Mouse (Mus musculus) neural tube, embryonic 14.5 days (tissue): ENCODE data around the gene Pdcd1. TPM values are rescaled to one million over a fixed set of nuclear protein-coding genes. Genes with fewer than 3 reads are reported as not detected.
A peak's percentile ranks its signal among the peaks of the same experiment; 100 is the strongest.
"Not testable (repeated sequence)": the region's sequence is repeated elsewhere in the genome, so short reads cannot be mapped to it uniquely, and the experiment has no call there.

Source experiments
- ATAC-seq: fragments of 200-750 bp; cut with Nextera tagmentation; 2 replicates; pipeline ENCODE4 v1.8.0; 2017; ENCODE audit warnings: low read depth, mild to moderate bottlenecking, moderate TSS enrichment, moderate library complexity
- H3K27ac ChIP-seq: fragments of 300-500 bp; sonication (generic); 2 replicates; pipeline ENCODE4 v1.5.1; 2014; ENCODE audit warnings: low read depth, mild to moderate bottlenecking, control low read depth, low read length, moderate library complexity, mixed read lengths
- H3K27me3 ChIP-seq: fragments of 300-500 bp; sonication (generic); 2 replicates; pipeline ENCODE4 v1.6.1; 2014; ENCODE audit warnings: low read length; ENCODE audit not compliant: control insufficient read depth, insufficient read depth
- H3K36me3 ChIP-seq: fragments of 300-500 bp; sonication (generic); 2 replicates; pipeline ENCODE4 v1.6.1; 2014; ENCODE audit warnings: low read length, mixed read lengths; ENCODE audit not compliant: control insufficient read depth, insufficient read depth
- H3K4me1 ChIP-seq: fragments of 300-500 bp; sonication (generic); 2 replicates; pipeline ENCODE4 v1.6.1; 2014; ENCODE audit warnings: low read length; ENCODE audit not compliant: control insufficient read depth, insufficient read depth
- H3K4me2 ChIP-seq: fragments of 300-500 bp; sonication (generic); 2 replicates; pipeline ENCODE4 v1.6.1; 2014; ENCODE audit warnings: mild to moderate bottlenecking, low read depth, low read length, control low read depth
- H3K4me3 ChIP-seq: fragments of 300-500 bp; sonication (generic); 2 replicates; pipeline ENCODE4 v1.5.1; 2014; ENCODE audit warnings: low read depth, low read length, control low read depth, mixed read lengths
- H3K9ac ChIP-seq: fragments of 300-500 bp; sonication (generic); replicated peaks from 2 replicates; pipeline ENCODE4 v1.6.1; 2014; ENCODE audit warnings: low read depth, mild to moderate bottlenecking, control low read depth, low read length, mixed read lengths
- H3K9me3 ChIP-seq: fragments of 300-500 bp; sonication (generic); 2 replicates; pipeline ENCODE4 v1.6.1; 2016; ENCODE audit warnings: low read length; ENCODE audit not compliant: control insufficient read depth
- WGBS: fragments of 180-500 bp; shearing (Covaris S2); extraction: QIAGEN DNeasy Blood & Tissue Kit; methylation state at CpG from one replicate; pipeline ENCODE4 v1.1.7; 2014; 5-methylcytosine and 5-hydroxymethylcytosine counted together
- polyA plus RNA-seq: library from polyadenylated mRNA; unstranded; fragments of >200 nt; fragmentation: Nextera tagmentation; extraction: Ambion mirVana; gene quantifications from 2 replicates; pipeline ENCODE4 v1.2.1, GENCODE M21; 2014

The Pdcd1 gene
- polyA plus RNA-seq, 1 experiment from 2014 or later: not detected

DNA sequence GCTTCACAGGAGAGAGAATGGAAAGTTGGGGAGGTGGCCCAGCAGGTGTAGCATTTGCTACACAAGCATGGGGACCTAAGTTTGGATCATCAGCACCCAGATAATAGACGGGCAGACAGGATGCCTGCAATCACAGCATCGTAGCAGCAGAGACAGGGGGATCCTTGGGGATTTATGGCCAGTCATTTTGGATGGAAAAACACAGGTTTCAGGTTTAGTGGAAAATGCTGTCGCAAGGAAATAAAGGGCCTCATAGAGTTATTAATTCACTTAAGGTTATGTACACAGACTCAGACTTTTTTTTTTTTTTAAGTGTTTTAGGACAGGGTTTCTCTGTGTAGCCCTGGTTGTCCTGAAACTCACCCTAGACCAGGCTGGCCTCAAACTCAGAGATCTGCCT lies 6.8 kb downstream of the Pdcd1 start:
- no peak for ATAC-seq
- H3K9me3 ChIP-seq: no peaks in the 10 kb centered on the region
- 71% methylated on average over 3 of the region's 3 CpGs for WGBS
- no peaks in the 10 kb centered on the region for H3K27me3 ChIP-seq
- no peaks in the 10 kb centered on the region for H3K4me1 ChIP-seq
- no peaks in the 10 kb centered on the region for H3K36me3 ChIP-seq
- no peak overlapping the region for H3K4me2 ChIP-seq
- H3K9ac ChIP-seq: no peak overlapping the region
- H3K27ac ChIP-seq: no peak overlapping the region
- H3K4me3 ChIP-seq: no peak overlapping the region

GRCm38 (mm10) chr1:94040391-94040790 lies 12.0 kb downstream of the Pdcd1 start:
- Histone ChIP-seq H3K27me3 (no peaks in the 10 kb centered on the region), H3K27ac (no peak overlapping the region), H3K4me2 (no peak overlapping the region), H3K4me1 (no peaks in the 10 kb centered on the region), H3K9me3 (no peaks in the 10 kb centered on the region), H3K9ac (no peak overlapping the region), H3K4me3 (no peak overlapping the region), H3K36me3 (no peaks in the 10 kb centered on the region)
- WGBS: 97% methylated on average over 2 of the region's 2 CpGs
- ATAC-seq: no peak

DNA sequence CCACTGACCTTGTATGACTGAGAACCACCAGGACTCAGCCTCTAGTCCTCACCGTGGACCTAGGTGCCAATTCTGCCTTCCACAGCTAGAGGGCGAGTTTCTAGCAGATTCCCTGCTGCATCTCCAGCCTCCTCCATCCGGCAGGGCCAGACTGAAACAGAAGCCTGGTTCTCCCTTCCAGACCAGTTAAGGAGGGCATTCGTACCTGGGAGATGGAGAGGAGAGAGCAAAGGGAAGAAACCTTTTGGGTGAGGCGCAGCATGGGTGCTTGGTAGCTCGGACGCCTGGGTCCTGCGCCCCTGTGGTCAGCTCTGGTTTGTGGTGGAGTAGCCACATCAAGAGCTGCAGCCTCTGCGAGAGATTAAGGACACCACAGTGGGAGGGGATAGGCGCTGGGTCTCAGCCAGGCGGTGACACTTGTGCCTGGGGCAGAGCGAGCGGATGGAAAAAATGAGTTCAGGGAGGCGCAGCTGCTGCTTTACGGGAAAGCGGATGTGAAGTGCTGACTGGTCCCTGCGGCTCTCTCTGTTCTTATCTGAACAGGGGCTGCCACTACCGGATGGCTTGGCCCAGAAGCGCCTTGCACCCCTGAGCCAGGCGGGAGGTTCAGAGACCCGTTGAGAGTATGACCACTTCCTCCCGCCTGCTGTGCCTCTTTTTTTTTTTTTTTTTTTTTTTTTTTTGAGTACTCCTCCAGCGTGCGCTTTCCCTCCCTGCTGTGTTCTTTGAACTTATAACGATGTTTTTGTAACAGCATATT lies 17.2 kb downstream of the Pdcd1 start:
- Histone ChIP-seq H3K27ac (peak overlapping the region; percentile 49; the same call in 1 of the 2 replicates), H3K36me3 (no peaks in the 10 kb centered on the region), H3K4me1 (no peaks in the 10 kb centered on the region), H3K9ac (peak overlapping the region; percentile 17), H3K4me2 (peak overlapping the region; percentile 61), H3K4me3 (peak overlapping the region; percentile 35), H3K27me3 (no peaks in the 10 kb centered on the region), H3K9me3 (no peaks in the 10 kb centered on the region)
- peak; percentile 96 for ATAC-seq
- WGBS: under 1% methylated on average over 25 of the region's 25 CpGs

DNA sequence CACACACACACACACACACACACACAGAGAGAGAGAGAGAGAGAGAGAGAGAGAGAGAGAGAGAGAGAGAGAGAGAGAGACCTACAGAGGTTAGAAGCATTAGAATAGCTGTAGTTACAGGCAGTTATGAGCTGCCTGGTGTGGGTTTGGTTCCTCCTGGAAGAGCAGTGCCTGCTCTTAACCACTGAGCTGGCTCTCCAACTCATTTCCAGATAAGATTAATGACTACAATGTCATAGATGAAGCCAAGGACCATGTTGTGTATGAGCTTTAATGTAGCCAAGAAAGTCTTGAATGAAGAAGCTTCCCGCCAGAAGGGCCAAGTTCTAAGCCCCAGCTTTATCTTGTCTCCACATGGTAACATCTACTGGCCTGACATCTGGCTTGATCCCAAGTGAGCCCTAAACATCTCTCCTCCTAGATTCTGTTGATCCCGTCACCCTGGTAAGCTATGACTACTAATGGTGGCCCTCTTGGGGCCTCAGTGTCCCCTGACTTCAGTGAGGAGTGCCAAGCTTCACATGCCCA lies 19.2 kb downstream of the Pdcd1 start:
- Histone ChIP-seq H3K9me3 (no peaks in the 10 kb centered on the region), H3K4me2 (no peak overlapping the region), H3K36me3 (no peaks in the 10 kb centered on the region), H3K9ac (no peak overlapping the region), H3K4me3 (no peak overlapping the region), H3K27ac (no peak overlapping the region), H3K27me3 (no peaks in the 10 kb centered on the region), H3K4me1 (no peaks in the 10 kb centered on the region)
- 84% methylated on average over 2 of the region's 2 CpGs for WGBS
- no peak for ATAC-seq

DNA sequence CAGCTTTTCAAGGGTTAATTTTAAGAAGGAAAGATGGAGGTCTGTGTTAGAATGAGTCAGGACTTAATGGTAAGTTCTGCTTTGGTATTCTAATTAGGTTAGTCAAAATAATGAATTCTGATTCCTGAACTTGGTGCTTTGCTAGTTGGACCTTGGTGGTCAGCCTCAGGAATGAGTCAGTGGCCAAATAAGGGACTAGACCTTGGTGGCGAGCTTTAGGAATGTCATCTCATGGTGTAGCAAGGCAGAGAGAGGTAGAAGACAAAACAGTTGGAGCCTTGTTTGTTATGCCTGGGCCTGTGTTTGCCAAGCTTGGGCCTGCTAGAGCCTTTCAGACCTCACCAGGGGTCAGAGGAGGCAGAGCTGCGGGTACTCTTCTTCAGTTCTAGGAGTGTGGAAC lies 23.6 kb downstream of the Pdcd1 start:
- H3K9ac ChIP-seq: no peak overlapping the region
- H3K4me1 ChIP-seq: no peaks in the 10 kb centered on the region
- no peak overlapping the region for H3K4me3 ChIP-seq
- WGBS: 94% methylated on average over 2 of the region's 2 CpGs
- no peak overlapping the region for H3K27ac ChIP-seq
- no peak overlapping the region for H3K4me2 ChIP-seq
- H3K36me3 ChIP-seq: no peaks in the 10 kb centered on the region
- no peaks in the 10 kb centered on the region for H3K27me3 ChIP-seq
- no peaks in the 10 kb centered on the region for H3K9me3 ChIP-seq
- no peak for ATAC-seq

DNA sequence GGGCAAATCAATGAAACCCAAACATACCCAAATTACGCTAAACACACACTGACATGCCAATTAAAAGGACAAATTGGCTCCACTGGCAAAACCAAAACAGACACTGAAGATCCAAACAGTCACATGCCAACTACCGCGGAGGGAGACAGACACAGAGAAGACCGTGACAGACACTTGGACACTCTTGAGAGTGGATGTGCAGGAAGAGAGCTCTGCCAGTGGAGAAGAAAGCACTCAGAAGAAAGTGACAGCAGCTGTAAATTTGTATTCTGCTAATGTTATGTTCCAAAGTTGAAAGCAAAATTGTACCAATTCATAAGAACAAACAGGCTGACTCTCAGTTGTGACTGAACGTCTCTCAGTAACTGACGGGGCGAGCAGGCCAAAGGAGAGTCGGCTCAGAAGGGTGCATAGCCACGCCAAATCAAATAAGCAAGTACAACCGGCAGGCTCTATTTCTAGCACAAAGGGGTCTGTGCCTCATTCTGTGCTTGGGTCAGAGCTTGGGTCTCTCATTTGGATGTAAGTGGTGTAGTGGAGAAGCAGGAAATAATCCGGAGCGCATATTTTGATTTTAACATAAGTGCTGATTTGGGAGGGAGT lies 24.7 kb downstream of the Pdcd1 start:
- Histone ChIP-seq H3K27ac (no peak overlapping the region), H3K4me1 (no peaks in the 10 kb centered on the region), H3K4me2 (no peak overlapping the region), H3K36me3 (no peaks in the 10 kb centered on the region), H3K9me3 (no peaks in the 10 kb centered on the region), H3K4me3 (no peak overlapping the region), H3K9ac (no peak overlapping the region), H3K27me3 (no peaks in the 10 kb centered on the region)
- WGBS: 86% methylated on average over 12 of the region's 12 CpGs
- ATAC-seq: no peak

DNA sequence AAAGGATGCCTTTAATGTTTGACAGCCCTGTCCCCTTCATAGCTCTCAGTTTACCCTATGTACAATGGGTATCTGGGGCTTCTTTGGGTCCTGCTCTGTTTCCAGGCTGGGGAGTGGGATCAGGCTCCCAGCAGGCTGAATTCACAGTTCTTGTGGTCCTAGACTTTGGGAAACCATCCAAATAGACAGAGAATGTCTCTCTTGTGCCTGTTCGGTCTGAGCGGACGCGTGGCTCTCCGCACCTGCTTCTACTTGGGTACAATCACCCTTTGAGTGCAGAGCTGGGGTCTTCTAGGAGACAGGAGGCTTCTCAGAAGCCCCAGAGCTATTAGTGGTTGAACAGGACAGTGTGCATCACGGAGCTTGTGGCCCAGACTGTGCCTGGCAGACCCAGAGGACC lies 32.2 kb downstream of the Pdcd1 start, which contains the start of gene Neu4:
Gene Neu4 (plus strand): TSS at position 301 of the 400 bp plus-strand sequence.
- Histone ChIP-seq H3K9me3 (no peaks in the 10 kb centered on the region), H3K36me3 (no peaks in the 10 kb centered on the region), H3K4me2 (no peak within 1 kb of the TSS), H3K4me3 (no peak within 1 kb of the TSS), H3K27ac (no peak within 1 kb of the TSS), H3K4me1 (no peaks in the 10 kb centered on the region), H3K27me3 (no peaks in the 10 kb centered on the region), H3K9ac (no peak within 1 kb of the TSS)
- WGBS: 82% methylated on average over 6 of the region's 6 CpGs
- ATAC-seq: no peak

- Histone ChIP-seq H3K4me3 (no peak overlapping the region), H3K4me2 (no peak overlapping the region), H3K4me1 (no peaks in the 10 kb centered on the region), H3K9me3 (no peaks in the 10 kb centered on the region), H3K36me3 (no peaks in the 10 kb centered on the region), H3K9ac (no peak overlapping the region), H3K27ac (no peak overlapping the region), H3K27me3 (no peaks in the 10 kb centered on the region)
- 79% methylated on average over 3 of the region's 3 CpGs for WGBS
- ATAC-seq: no peak
These were observed 40.7 kb downstream of the Pdcd1 start for GRCm38 (mm10) chr1:94011643-94012042.

GRCm38 (mm10) chr1:94008826-94009225 lies 43.5 kb downstream of the Pdcd1 start:
- 94% methylated on average over 15 of the region's 19 CpGs for WGBS
- H3K4me3 ChIP-seq, H3K9me3 ChIP-seq, H3K36me3 ChIP-seq, H3K4me1 ChIP-seq, H3K27me3 ChIP-seq, H3K9ac ChIP-seq, H3K27ac ChIP-seq, ATAC-seq, H3K4me2 ChIP-seq: not testable (repeated sequence)
